Mouse (Mus musculus) forebrain, embryonic 16.5 days (tissue): ENCODE data around the gene Zdhhc4. TPM values are rescaled to one million over a fixed set of nuclear protein-coding genes. Genes with fewer than 3 reads are reported as not detected.

Experiments
- ATAC-seq: fragments of 200-750 bp; cut with Nextera tagmentation; 2 replicates; pipeline ENCODE4 v1.8.0; 2017; ENCODE audit warnings: mild to moderate bottlenecking, moderate library complexity
- H3K27ac ChIP-seq: fragments of 300-500 bp; sonication (generic); 2 replicates; pipeline ENCODE4 v1.5.1; 2014; ENCODE audit warnings: low read length, control low read depth
- H3K27me3 ChIP-seq: fragments of 300-500 bp; sonication (generic); replicated peaks from 2 replicates; pipeline ENCODE4 v1.6.1; 2014; ENCODE audit warnings: low read length; ENCODE audit not compliant: control insufficient read depth, insufficient read depth
- H3K36me3 ChIP-seq: fragments of 300-500 bp; sonication (generic); 2 replicates; pipeline ENCODE4 v1.6.1; 2014; ENCODE audit not compliant: control insufficient read depth, insufficient read depth
- H3K4me1 ChIP-seq: fragments of 300-500 bp; sonication (generic); replicated peaks from 2 replicates; pipeline ENCODE4 v1.6.1; 2014; ENCODE audit warnings: low read length; ENCODE audit not compliant: control insufficient read depth, insufficient read depth
- H3K4me2 ChIP-seq: fragments of 300-500 bp; sonication (generic); 2 replicates; pipeline ENCODE4 v1.6.1; 2014; ENCODE audit warnings: mild to moderate bottlenecking, low read length, control low read depth
- H3K4me3 ChIP-seq: fragments of 300-500 bp; sonication (generic); replicated peaks from 2 replicates; pipeline ENCODE4 v1.5.1; 2014; ENCODE audit warnings: mild to moderate bottlenecking, low read length, control low read depth
- H3K9ac ChIP-seq: fragments of 300-500 bp; sonication (generic); replicated peaks from 2 replicates; pipeline ENCODE4 v1.6.1; 2014; ENCODE audit warnings: low read depth, low read length, control low read depth
- H3K9me3 ChIP-seq: fragments of 300-500 bp; sonication (generic); 2 replicates; pipeline ENCODE4 v1.6.1; 2016; ENCODE audit warnings: low read length; ENCODE audit not compliant: control insufficient read depth
- WGBS: fragments of 180-500 bp; shearing (Covaris S2); extraction: QIAGEN DNeasy Blood & Tissue Kit; methylation state at CpG from one replicate; pipeline ENCODE4 v1.1.7; 2014; 5-methylcytosine and 5-hydroxymethylcytosine counted together
- polyA plus RNA-seq: library from polyadenylated mRNA; unstranded; fragments of >200 nt; fragmentation: Nextera tagmentation; extraction: Ambion mirVana; gene quantifications from 2 replicates; pipeline ENCODE4 v1.2.1, GENCODE M21; 2015

Gene Zdhhc4
- polyA plus RNA-seq, 1 experiment from 2014 or later = 78.6 TPM

GRCm38 (mm10) chr5:143363678-143364615 lies 34.9 kb upstream of the Zdhhc4 start:
- under 1% methylated on average over 47 of the region's 47 CpGs for WGBS

DNA sequence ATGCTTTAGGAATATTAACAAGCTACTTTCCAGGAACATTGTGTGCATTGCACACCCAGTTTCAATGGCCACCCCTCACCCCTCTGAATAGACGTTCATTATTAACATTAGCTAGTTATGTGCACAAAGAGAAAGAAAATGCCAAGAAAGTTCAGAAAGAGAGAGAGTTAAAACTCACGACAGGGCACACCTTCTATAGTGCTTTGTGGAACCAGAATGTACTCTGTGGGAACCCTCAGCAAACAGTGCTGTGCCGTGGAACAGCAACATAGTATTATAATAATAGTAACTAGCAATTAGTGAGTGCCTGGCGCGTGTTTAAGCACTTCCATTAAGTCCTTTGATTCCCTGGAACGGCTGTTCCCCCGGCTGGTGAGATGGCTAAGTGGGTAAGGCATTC lies 32.4 kb upstream of the Zdhhc4 start:
- peaks cover 21% of the 10 kb centered on the region for H3K4me1 ChIP-seq
- no peaks in the 10 kb centered on the region for H3K9me3 ChIP-seq
- WGBS = 6% methylated on average over 7 of the region's 7 CpGs
- peaks cover 12% of the 10 kb centered on the region for H3K27me3 ChIP-seq
- no peak overlapping the region for H3K4me3 ChIP-seq
- H3K4me2 ChIP-seq = no peak overlapping the region
- no peaks in the 10 kb centered on the region for H3K36me3 ChIP-seq
- ATAC-seq = peak; percentile 25; the same call in 1 of the 2 replicates
- no peak overlapping the region for H3K9ac ChIP-seq
- no peak overlapping the region for H3K27ac ChIP-seq

More at GRCm38 (mm10) chr5:143363678-143364615, 34.9 kb upstream of the Zdhhc4 start:
- Histone ChIP-seq H3K27me3 (peaks cover 16% of the 10 kb centered on the region), H3K36me3 (no peaks in the 10 kb centered on the region), H3K27ac (0 out of 2 replicates have a peak overlapping the region, but pooled peaks have one; percentile 19), H3K4me1 (peaks cover 18% of the 10 kb centered on the region), H3K9me3 (no peaks in the 10 kb centered on the region), H3K9ac (peak overlapping the region; percentile 62), H3K4me2 (peak overlapping the region; percentile 84), H3K4me3 (peak overlapping the region; percentile 53)
- ATAC-seq = peak; percentile 59

GRCm38 (mm10) chr5:143360000-143360399 lies 30.9 kb upstream of the Zdhhc4 start:
- 72% methylated on average over 5 of the region's 5 CpGs for WGBS

DNA sequence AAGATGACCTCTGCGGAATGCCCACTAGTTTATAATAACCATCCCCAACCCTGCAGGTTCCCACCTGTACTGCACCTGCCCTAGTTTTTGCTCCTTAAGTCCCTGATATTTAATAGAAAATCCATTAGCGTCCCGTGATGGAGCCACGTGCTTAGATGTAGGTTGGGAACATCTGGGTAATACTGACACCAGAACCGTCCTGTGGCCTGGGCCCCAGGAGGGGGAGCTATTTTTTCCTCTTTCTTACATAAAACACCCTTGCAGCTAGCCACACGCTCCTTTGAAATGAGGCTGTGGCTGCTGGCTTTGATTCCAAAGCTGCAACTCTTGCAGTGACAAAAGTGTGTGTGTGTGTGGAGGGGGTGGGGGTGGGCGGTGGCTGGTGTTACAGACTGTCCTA lies 30.2 kb upstream of the Zdhhc4 start:
- WGBS = 35% methylated on average over 7 of the region's 7 CpGs

More at GRCm38 (mm10) chr5:143360000-143360399, 30.9 kb upstream of the Zdhhc4 start:
- Histone ChIP-seq H3K27me3 (peaks cover 6% of the 10 kb centered on the region; the same call in 1 of the 2 replicates), H3K4me3 (no peak overlapping the region), H3K36me3 (no peaks in the 10 kb centered on the region), H3K4me2 (no peak overlapping the region), H3K9me3 (no peaks in the 10 kb centered on the region), H3K27ac (no peak overlapping the region), H3K9ac (no peak overlapping the region), H3K4me1 (peaks cover 21% of the 10 kb centered on the region)
- no peak for ATAC-seq

DNA sequence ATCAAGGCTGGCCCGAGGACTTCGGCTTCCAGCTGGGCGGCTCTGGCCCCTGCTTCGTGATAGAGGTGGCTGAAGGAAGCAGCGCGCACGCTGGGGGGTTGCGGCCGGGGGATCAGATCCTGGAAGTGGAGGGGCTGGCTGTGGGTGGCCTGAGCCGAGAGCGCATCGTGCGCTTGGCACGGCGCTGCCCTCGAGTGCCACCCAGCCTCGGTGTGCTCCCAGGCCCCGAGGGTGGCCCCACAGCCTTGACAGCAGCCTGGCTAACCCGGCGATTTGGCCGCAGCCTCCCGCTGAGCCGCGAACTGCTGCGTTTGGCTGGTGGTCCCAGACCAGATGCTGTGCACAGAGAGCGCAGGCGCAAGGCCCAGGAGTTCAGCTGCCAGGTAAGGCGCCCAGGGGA lies 28.5 kb upstream of the Zdhhc4 start:
- H3K27ac ChIP-seq = no peak overlapping the region
- WGBS = 3% methylated on average over 28 of the region's 28 CpGs
- H3K4me1 ChIP-seq = peaks cover 8% of the 10 kb centered on the region
- H3K9me3 ChIP-seq = peaks cover 6% of the 10 kb centered on the region; the same call in 1 of the 2 replicates
- ATAC-seq = peak; percentile 10; the same call in 1 of the 2 replicates
- no peaks in the 10 kb centered on the region for H3K36me3 ChIP-seq
- H3K4me3 ChIP-seq = 0 out of 2 replicates have a peak overlapping the region, but pooled peaks have one; percentile 11
- 0 out of 2 replicates have a peak, but pooled peaks cover 3% of the 10 kb centered on the region for H3K27me3 ChIP-seq
- H3K9ac ChIP-seq = peak overlapping the region; percentile 45; the same call in 1 of the 2 replicates
- H3K4me2 ChIP-seq = peak overlapping the region; percentile 32

More for the DNA sequence above, 30.2 kb upstream of the Zdhhc4 start:
- Histone ChIP-seq H3K4me1 (peaks cover 16% of the 10 kb centered on the region), H3K27me3 (0 out of 2 replicates have a peak, but pooled peaks cover 5% of the 10 kb centered on the region), H3K27ac (no peak overlapping the region), H3K9me3 (no peaks in the 10 kb centered on the region), H3K4me3 (no peak overlapping the region), H3K4me2 (no peak overlapping the region), H3K36me3 (no peaks in the 10 kb centered on the region), H3K9ac (no peak overlapping the region)
- no peak for ATAC-seq

DNA sequence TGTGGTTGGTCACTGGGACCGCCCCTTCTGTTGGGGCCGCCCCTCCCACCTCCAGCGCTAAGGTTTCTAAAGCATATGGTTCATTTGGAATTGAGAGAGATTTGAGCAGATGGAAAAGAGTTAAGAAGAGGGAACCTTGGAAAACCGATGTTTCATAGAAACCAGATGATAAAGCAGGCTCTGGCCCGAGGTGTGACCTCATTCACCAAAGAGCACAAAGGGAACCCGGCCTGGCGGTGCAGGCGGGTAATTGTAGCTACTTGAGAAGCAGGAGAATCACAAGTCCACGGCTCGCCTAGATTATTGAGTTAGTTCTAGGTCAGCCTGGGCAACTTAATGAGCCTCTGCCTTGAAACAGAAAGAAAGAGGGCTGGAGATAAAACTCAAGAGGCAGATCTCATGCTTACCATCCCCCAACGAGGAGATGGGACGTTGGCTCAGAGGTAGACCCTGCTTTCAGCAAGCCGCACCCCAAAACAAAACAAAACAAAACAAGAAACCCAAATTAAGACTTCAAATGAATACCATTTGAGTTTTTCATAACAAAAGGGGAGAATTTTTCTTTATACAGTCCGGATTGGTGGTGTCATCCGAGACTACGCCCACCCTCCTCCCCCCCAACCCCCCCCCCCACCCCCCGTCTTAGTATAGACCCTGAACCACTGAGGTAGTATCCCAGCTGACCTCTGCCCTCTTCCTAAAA lies 27.8 kb upstream of the Zdhhc4 start, which contains the start of gene Grid2ip:
Gene Grid2ip, plus strand, starts transcription at position 653 of the 703 bp plus-strand sequence.
- ATAC-seq = no peak
- peaks cover 7% of the 10 kb centered on the region; the same call in 1 of the 2 replicates for H3K9me3 ChIP-seq
- no peaks in the 10 kb centered on the region for H3K36me3 ChIP-seq
- H3K27me3 ChIP-seq = 0 out of 2 replicates have a peak, but pooled peaks cover 3% of the 10 kb centered on the region
- WGBS = 14% methylated on average over 17 of the region's 17 CpGs
- H3K4me1 ChIP-seq = peaks cover 8% of the 10 kb centered on the region
- H3K27ac ChIP-seq = no peak within 1 kb of the TSS
- peak within 1 kb of the TSS; percentile 32 for H3K4me2 ChIP-seq
- 0 out of 2 replicates have a peak within 1 kb of the TSS, but pooled peaks have one; percentile 11 for H3K4me3 ChIP-seq
- peak within 1 kb of the TSS; percentile 45; the same call in 1 of the 2 replicates for H3K9ac ChIP-seq

- Histone ChIP-seq H3K27me3 (0 out of 2 replicates have a peak, but pooled peaks cover 3% of the 10 kb centered on the region), H3K4me1 (peaks cover 8% of the 10 kb centered on the region), H3K4me3 (no peak overlapping the region), H3K9me3 (peaks cover 7% of the 10 kb centered on the region; the same call in 1 of the 2 replicates), H3K27ac (no peak overlapping the region), H3K36me3 (no peaks in the 10 kb centered on the region), H3K9ac (no peak overlapping the region), H3K4me2 (no peak overlapping the region)
- WGBS = 35% methylated on average over 5 of the region's 5 CpGs
- ATAC-seq = no peak
Observed at GRCm38 (mm10) chr5:143356017-143356416, 27.0 kb upstream of the Zdhhc4 start.

DNA sequence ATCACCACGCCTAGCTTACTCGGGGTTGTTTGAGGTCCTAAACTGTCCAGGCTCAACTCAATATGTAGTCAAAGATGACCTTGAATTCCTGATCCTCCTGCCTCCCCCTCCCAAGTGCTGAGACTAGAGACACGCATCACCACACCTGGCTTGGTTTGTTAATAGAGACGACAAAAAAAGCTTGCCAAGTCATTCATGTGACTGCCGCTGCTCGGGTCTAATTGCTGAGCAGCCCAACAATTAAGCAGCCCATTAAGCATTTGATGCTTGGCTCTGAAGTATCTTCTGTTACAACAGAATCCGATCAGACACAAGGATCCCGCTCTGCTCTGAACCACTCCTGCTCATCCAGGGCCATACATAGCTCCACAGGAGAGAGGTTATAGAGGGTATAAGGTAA lies 17.3 kb upstream of the Zdhhc4 start:
- 35% methylated on average over 8 of the region's 8 CpGs for WGBS
- H3K27ac ChIP-seq = no peak overlapping the region

More for the DNA sequence above, 17.3 kb upstream of the Zdhhc4 start:
- Histone ChIP-seq H3K27me3 (no peaks in the 10 kb centered on the region), H3K36me3 (no peaks in the 10 kb centered on the region), H3K4me3 (no peak overlapping the region), H3K4me1 (no peaks in the 10 kb centered on the region), H3K9me3 (peaks cover 15% of the 10 kb centered on the region), H3K4me2 (no peak overlapping the region), H3K9ac (no peak overlapping the region)
- ATAC-seq = no peak
